ENCODE assay signal across 16 mouse cellular contexts in the genomic region with DNA sequence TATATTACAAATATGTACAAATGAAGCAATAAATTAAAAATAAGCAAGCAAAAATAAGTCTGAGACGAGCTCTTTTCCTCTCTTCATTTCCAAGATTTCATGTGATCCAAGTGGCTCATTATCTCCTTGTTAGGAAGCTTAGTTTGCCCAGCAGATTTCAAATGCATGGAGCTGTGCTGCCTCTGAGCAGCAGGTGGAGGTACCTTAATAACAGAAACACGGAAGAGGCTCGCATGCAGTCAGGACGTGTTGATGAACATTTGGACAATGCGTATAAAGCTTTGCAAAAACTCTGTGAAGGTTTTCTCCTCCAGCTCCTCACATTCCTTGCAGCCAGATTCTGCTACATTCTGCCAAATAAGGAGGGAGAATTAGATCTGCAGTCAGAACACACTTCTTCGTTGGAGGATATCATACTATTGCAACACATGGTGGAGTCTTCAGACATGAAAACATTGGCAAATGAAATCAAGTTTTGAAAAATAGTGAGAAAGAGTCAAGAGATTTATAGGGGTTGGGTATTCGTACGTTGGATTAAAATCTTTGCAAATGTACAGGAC.
"Had no signal": no experiment of that assay in that cellular context is flagged by ENCODE, and none has a peak within 500 bp of the region (broad histone marks: within the 10 kb centered on the region; RNA-seq: fewer than 3 reads in every experiment).

No protein-coding gene starts in this region.

- H3K36me3 ChIP-seq: midbrain, embryonic 13.5 days; midbrain, embryonic 15.5 days; neural tube, embryonic 12.5 days; stomach, embryonic 15.5 days had no signal

- H3K4me3 ChIP-seq: megakaryocyte, embryonic 14.5 days; midbrain, embryonic 13.5 days; midbrain, embryonic 15.5 days; neural tube, embryonic 12.5 days; stomach, embryonic 15.5 days had no signal

- H3K27ac ChIP-seq: macrophage; midbrain, embryonic 13.5 days; midbrain, embryonic 15.5 days; neural tube, embryonic 12.5 days; stomach, embryonic 15.5 days had no signal

- H3K9ac ChIP-seq: lung, embryonic 14.5 days; midbrain, embryonic 13.5 days; midbrain, embryonic 15.5 days; neural tube, embryonic 12.5 days; stomach, embryonic 15.5 days had no signal

- H3K4me2 ChIP-seq: lung, embryonic 14.5 days; midbrain, embryonic 11.5 days; midbrain, embryonic 13.5 days; midbrain, embryonic 15.5 days; neural tube, embryonic 12.5 days; stomach, embryonic 15.5 days had no signal

- ATAC-seq: midbrain, embryonic 13.5 days; midbrain, embryonic 15.5 days had no signal

- DNase-seq: lung, adult 18-20 months; lung, embryonic 14.5 days; lung, postnatal 14 days; lung, postnatal 36 days; right cerebral cortex, postnatal 14 days; right cerebral cortex, postnatal 4 days; thymus, adult 18-20 months; thymus, postnatal 25 days; thymus, postnatal 4 days had no signal

- H3K4me1 ChIP-seq: megakaryocyte, embryonic 14.5 days; midbrain, embryonic 13.5 days; midbrain, embryonic 15.5 days; neural tube, embryonic 12.5 days; stomach, embryonic 15.5 days had no signal

- H3K9me3 ChIP-seq: megakaryocyte, embryonic 14.5 days; midbrain, embryonic 13.5 days; midbrain, embryonic 15.5 days; neural tube, embryonic 12.5 days; stomach, embryonic 15.5 days had no signal

- H3K27me3 ChIP-seq: megakaryocyte, embryonic 14.5 days; midbrain, embryonic 13.5 days; midbrain, embryonic 15.5 days; neural tube, embryonic 12.5 days; stomach, embryonic 15.5 days had no signal
